Comparison of ENCODE assay signal across 1 mouse cellular context in the genomic region with DNA sequence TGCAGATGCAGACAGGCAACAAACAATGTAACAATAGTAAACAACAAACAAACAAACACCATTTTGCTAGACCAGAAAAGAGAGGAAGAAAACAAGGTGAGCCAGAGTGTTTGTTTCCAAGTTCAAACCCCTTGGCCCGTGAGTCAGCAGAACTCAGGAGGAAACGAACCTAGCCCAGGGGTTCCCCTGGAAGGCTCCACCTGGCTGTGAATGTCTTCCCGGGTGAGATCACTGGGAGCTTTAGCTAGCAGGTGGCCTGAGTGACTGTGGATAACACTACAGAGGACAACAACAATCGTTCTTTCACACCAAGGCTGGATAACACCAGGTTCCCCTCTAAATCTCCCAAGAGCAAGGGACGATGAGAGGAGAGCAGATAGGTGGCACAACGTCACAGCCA.
A peak's percentile ranks its signal among the peaks of the same experiment; 100 is the strongest.
TF ChIP-seq lines count a peak whose summit lies in the region.

No protein-coding gene starts in this region.

TF ChIP-seq in CH12.LX, 34 proteins besides CTCF, POLR2A, EP300 and RAD21 (continued from another document):
- TF ChIP-seq MYC (IDR thresholded peaks at IDR 0.05; ENCODE audit: low read depth, low read length) (no peak), JUND (conservative IDR thresholded peaks at IDR 0.05; ENCODE audit: low read depth, low read length) (no peak), BHLHE40 (IDR thresholded peaks at IDR 0.05; ENCODE audit: low read depth, low read length) (peak; percentile 15; the same call in 1 of the 2 replicates), MEF2A (IDR thresholded peaks at IDR 0.05; ENCODE audit: borderline replicate concordance, low read depth, low read length) (no peak), JUN (IDR thresholded peaks at IDR 0.05; ENCODE audit: insufficient read depth, low read depth, low read length) (no peak), TCF12 (IDR thresholded peaks at IDR 0.05; ENCODE audit: low read depth, low read length) (no peak), NRF1 (IDR thresholded peaks at IDR 0.05; ENCODE audit: low read depth, low read length) (no peak), SIN3A (IDR thresholded peaks at IDR 0.05; ENCODE audit: low read length) (no peak), CHD1 (IDR thresholded peaks at IDR 0.05; ENCODE audit: low read depth, low read length) (no peak), GABPA (IDR thresholded peaks at IDR 0.05; ENCODE audit: insufficient replicate concordance, low read depth, low read length) (no peak), NELFE (IDR thresholded peaks at IDR 0.05; ENCODE audit: low read depth, low read length) (no peak)
